Comparison of ENCODE assay signal across 39 mouse cellular contexts in the genomic region with DNA sequence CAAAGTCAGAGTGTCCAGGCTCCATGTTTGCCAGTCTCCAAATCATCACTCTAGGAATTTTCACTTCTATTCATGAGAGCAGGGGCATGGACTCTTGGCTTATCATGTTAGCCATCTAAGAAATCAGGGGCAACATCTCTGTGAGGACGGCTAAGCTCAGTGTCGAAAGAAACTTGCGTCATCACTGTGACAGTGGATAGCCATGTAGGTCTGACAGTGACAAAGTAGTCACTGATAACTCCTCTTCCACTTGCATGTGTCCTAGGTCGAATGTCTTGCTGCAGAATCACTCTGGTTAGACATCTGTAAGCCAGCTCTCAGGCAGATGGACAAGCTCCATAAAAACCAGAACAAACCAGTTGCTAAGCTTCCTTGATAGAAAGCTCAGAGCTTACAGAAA. TPM values are rescaled to one million over a fixed set of nuclear protein-coding genes. Genes with fewer than 3 reads are reported as not detected.
DNase-seq lines count a peak whose midpoint lies in the region; ATAC-seq and TF ChIP-seq lines count a peak whose summit lies in the region.
"Had no signal": no experiment of that assay in that cellular context is flagged by ENCODE, and none has a peak within 500 bp of the region (broad histone marks: within the 10 kb centered on the region; RNA-seq: fewer than 3 reads in every experiment).

No protein-coding gene starts in this region.

- H3K9me3 ChIP-seq in liver, embryonic 12.5 days (replicated peaks): no peaks in the 10 kb centered on the region
- no peaks in the 10 kb centered on the region for H3K9me3 ChIP-seq in lung, embryonic 16.5 days (ENCODE audit: control insufficient read depth, low read length)
- H3K9me3 ChIP-seq: forebrain, embryonic 12.5 days; kidney, embryonic 15.5 days; liver, embryonic 13.5 days; neural tube, embryonic 12.5 days; stomach, embryonic 15.5 days had no signal

- H3K4me1 ChIP-seq in liver, adult 2 months (ENCODE audit: control insufficient read depth, insufficient read depth, low read length): peaks cover 28% of the 10 kb centered on the region
- H3K4me1 ChIP-seq in liver, embryonic 12.5 days: no peaks in the 10 kb centered on the region
- no peaks in the 10 kb centered on the region for H3K4me1 ChIP-seq in lung, embryonic 16.5 days (replicated peaks; ENCODE audit: control insufficient read depth, insufficient read depth, low read length)
- H3K4me1 ChIP-seq in lung, adult 2 months (ENCODE audit: control insufficient read depth, insufficient read depth, low read length): no peaks in the 10 kb centered on the region
- H3K4me1 ChIP-seq: forebrain, embryonic 12.5 days; liver, embryonic 13.5 days; neural tube, embryonic 12.5 days; stomach, embryonic 15.5 days had no signal

- H3K27me3 ChIP-seq in liver, adult 2 months (ENCODE audit: control insufficient read depth, insufficient read depth, low read length): no peaks in the 10 kb centered on the region
- no peaks in the 10 kb centered on the region for H3K27me3 ChIP-seq in liver, embryonic 12.5 days (replicated peaks)
- no peaks in the 10 kb centered on the region for H3K27me3 ChIP-seq in lung, embryonic 16.5 days (ENCODE audit: control insufficient read depth, insufficient read depth, low read depth, low read length)
- H3K27me3 ChIP-seq: CH12.LX; forebrain, embryonic 12.5 days; kidney, embryonic 15.5 days; liver, embryonic 13.5 days; neural tube, embryonic 12.5 days; stomach, embryonic 15.5 days had no signal

- H3K27ac ChIP-seq in liver, adult 2 months (replicated peaks; ENCODE audit: insufficient read depth, low read depth, low read length): peak overlapping the region; percentile 84
- no peak overlapping the region for H3K27ac ChIP-seq in liver, embryonic 12.5 days
- 0 out of 2 replicates have a peak overlapping the region, but pooled peaks have one; percentile 21 for H3K27ac ChIP-seq in lung, embryonic 16.5 days (ENCODE audit: low read length)
- H3K27ac ChIP-seq: forebrain, embryonic 12.5 days; kidney, embryonic 15.5 days; liver, embryonic 13.5 days; neural tube, embryonic 12.5 days; stomach, embryonic 15.5 days had no signal

- H3K9ac ChIP-seq in liver, adult 2 months (ENCODE audit: low read depth, low read length): peak overlapping the region; percentile 32; the same call in 1 of the 2 replicates
- no peak overlapping the region for H3K9ac ChIP-seq in liver, embryonic 12.5 days
- no peak overlapping the region for H3K9ac ChIP-seq in lung, embryonic 16.5 days (ENCODE audit: low read length)
- H3K9ac ChIP-seq: forebrain, embryonic 12.5 days; forebrain, postnatal 0 days; kidney, embryonic 15.5 days; liver, embryonic 13.5 days; neural tube, embryonic 12.5 days; stomach, embryonic 15.5 days had no signal

- no peak for TF ChIP-seq CTCF in liver, adult 2 months (IDR thresholded peaks at IDR 0.05; ENCODE audit: low read depth, low read length)
- TF ChIP-seq CTCF in lung, adult 2 months (IDR thresholded peaks at IDR 0.05; ENCODE audit: insufficient read depth, low read length): no peak

- peak; percentile 73 to 91 for DNase-seq in adrenal gland, adult (ENCODE audit: inconsistent age in 2 of 2, low spot score in 1 of 2)
- DNase-seq in adrenal gland, postnatal 25 days: no peak
- DNase-seq in liver, adult 2 months (ENCODE audit: extremely low read depth, low read depth, low spot score): peak; percentile 94
- no peak for DNase-seq in lung, adult 2 months
- DNase-seq in urinary bladder, postnatal 10 days (ENCODE audit: low spot score): no peak
- DNase-seq: cerebellum, adult 11-12 months; cerebellum, adult 9-11 months; forebrain, postnatal 0 days; heart, postnatal 14 days; kidney, adult 18-20 months; kidney, postnatal 25 days; liver, embryonic 13.5 days; lung, postnatal 10 days; right cerebral cortex, postnatal 14 days had no signal

- no peak overlapping the region for H3K4me3 ChIP-seq in liver, adult 2 months (ENCODE audit: insufficient read depth, low read depth, low read length)
- H3K4me3 ChIP-seq in liver, embryonic 12.5 days: no peak overlapping the region
- H3K4me3 ChIP-seq in lung, embryonic 16.5 days (ENCODE audit: low read length): no peak overlapping the region
- H3K4me3 ChIP-seq in lung, adult 2 months (replicated peaks; ENCODE audit: extremely low read depth, low read depth, low read length): no peak overlapping the region
- H3K4me3 ChIP-seq: erythroblast, embryonic 14.5 days; forebrain, embryonic 12.5 days; kidney, embryonic 15.5 days; liver, embryonic 13.5 days; myocyte; neural tube, embryonic 12.5 days; stomach, embryonic 15.5 days had no signal

- no peaks in the 10 kb centered on the region for H3K79me2 ChIP-seq in liver, adult 2 months (ENCODE audit: control insufficient read depth, insufficient read depth, low read length)

- H3K36me3 ChIP-seq in liver, adult 2 months (ENCODE audit: control insufficient read depth, insufficient read depth, low read length): no peaks in the 10 kb centered on the region
- H3K36me3 ChIP-seq in liver, embryonic 12.5 days: no peaks in the 10 kb centered on the region
- H3K36me3 ChIP-seq in lung, embryonic 16.5 days (ENCODE audit: control insufficient read depth, insufficient read depth, low read length): no peaks in the 10 kb centered on the region
- H3K36me3 ChIP-seq: forebrain, embryonic 12.5 days; kidney, embryonic 15.5 days; liver, embryonic 13.5 days; neural tube, embryonic 12.5 days; stomach, embryonic 15.5 days had no signal

- no peak for ATAC-seq in liver, embryonic 12.5 days
- peak; percentile 29 for ATAC-seq in lung, embryonic 16.5 days (ENCODE audit: low read depth)
- ATAC-seq: activated CD4-positive, CD25-positive, alpha-beta regulatory T cell, adult 4 months; forebrain, postnatal 0 days; hindbrain, embryonic 16.5 days had no signal

- WGBS in liver, adult 2 months: 11% methylated on average over 4 of the region's 4 CpGs
- WGBS in liver, embryonic 12.5 days (ENCODE audit: insufficient replicate concordance): 49% methylated on average over 4 of the region's 4 CpGs
- 21% methylated on average over 4 of the region's 4 CpGs for WGBS in lung, embryonic 16.5 days
- 29% methylated on average over 4 of the region's 4 CpGs for WGBS in lung, adult 2 months

- no peak overlapping the region for H3K4me2 ChIP-seq in liver, embryonic 12.5 days
- H3K4me2 ChIP-seq in lung, embryonic 16.5 days (ENCODE audit: low read depth, low read length): no peak overlapping the region
- H3K4me2 ChIP-seq: forebrain, embryonic 12.5 days; kidney, embryonic 15.5 days; liver, embryonic 13.5 days; midbrain, embryonic 11.5 days; neural tube, embryonic 12.5 days; stomach, embryonic 15.5 days had no signal

- no peak for TF ChIP-seq POLR2A in liver, adult 2 months (IDR thresholded peaks at IDR 0.05; ENCODE audit: extremely low read depth, insufficient read depth, low read length)
- TF ChIP-seq POLR2A in lung, adult 2 months (IDR thresholded peaks at IDR 0.05; ENCODE audit: borderline replicate concordance, extremely low read depth, low read depth, low read length): no peak

RNA-seq across cellular contexts. Expression of a gene that starts 1.8 kb away (rescaled TPM):
- total RNA-seq in adrenal gland, postnatal 25 days (2021): 7,275 and 7,287 TPM in 2 replicates
- total RNA-seq in liver, adult 2 months (2014; rRNA removed): 2,711 and 3,373 TPM in 2 replicates
- polyA plus RNA-seq in liver, adult 2 months (2012; rRNA removed): 3,177 and 3,191 TPM in 2 replicates
- polyA plus RNA-seq in liver, embryonic 12.5 days (2016; fragmentation: Nextera tagmentation; extraction: Ambion mirVana): 0.92 and 0.97 TPM in 2 replicates
- polyA plus RNA-seq in lung, embryonic 16.5 days (2015; fragmentation: Nextera tagmentation; extraction: Ambion mirVana): 1,307 and 1,323 TPM in 2 replicates
- 106 and 114 TPM in 2 replicates for polyA plus RNA-seq in lung, adult 2 months (2012; rRNA removed)
- total RNA-seq: CH12.LX; megakaryocyte progenitor cell, adult 5-6 weeks had no signal
- polyA plus RNA-seq: erythroblast, embryonic 14.5 days; myocyte had no signal

RNA-seq across cellular contexts. Expression of a gene that starts 45.0 kb away (rescaled TPM):
- total RNA-seq in adrenal gland, postnatal 25 days (2021): 37.9 and 41.2 TPM in 2 replicates
- total RNA-seq in liver, adult 2 months (2014; rRNA removed): 1.2 and 1.5 TPM in 2 replicates
- polyA plus RNA-seq in liver, adult 2 months (2012; rRNA removed): 0.40 and 1.7 TPM in 2 replicates
- 0.19 and 0.26 TPM in 2 replicates for polyA plus RNA-seq in liver, embryonic 12.5 days (2016; fragmentation: Nextera tagmentation; extraction: Ambion mirVana)
- 0.50 and 1.5 TPM in 2 replicates for polyA plus RNA-seq in lung, embryonic 16.5 days (2015; fragmentation: Nextera tagmentation; extraction: Ambion mirVana)
- 2.7 and 12.4 TPM in 2 replicates for polyA plus RNA-seq in lung, adult 2 months (2012; rRNA removed)
- total RNA-seq: CH12.LX; left cerebral cortex, adult 18-20 months; megakaryocyte progenitor cell, adult 5-6 weeks had no signal
- polyA plus RNA-seq: activated CD4-positive, CD25-positive, alpha-beta regulatory T cell, adult 4 months; erythroblast, embryonic 14.5 days; forebrain, embryonic 12.5 days; heart, embryonic 14.5 days; intestine, embryonic 14.5 days; limb, embryonic 11.5 days; neural tube, embryonic 12.5 days had no signal

RNA-seq across cellular contexts. Expression of a gene that starts 50.5 kb away (rescaled TPM):
- not detected in 2 replicates for total RNA-seq in adrenal gland, postnatal 25 days (2021)
- not detected in 2 replicates for total RNA-seq in liver, adult 2 months (2014; rRNA removed)
- polyA plus RNA-seq in liver, adult 2 months (2012; rRNA removed): not detected in 2 replicates
- polyA plus RNA-seq in liver, embryonic 12.5 days (2016; fragmentation: Nextera tagmentation; extraction: Ambion mirVana): not detected in 2 replicates
- polyA plus RNA-seq in lung, embryonic 16.5 days (2015; fragmentation: Nextera tagmentation; extraction: Ambion mirVana): 0.19 TPM in 1 of 2 replicates, not detected in the other
- 0.11 TPM in 1 of 2 replicates, not detected in the other for polyA plus RNA-seq in lung, adult 2 months (2012; rRNA removed)
- total RNA-seq: CH12.LX; ES-E14; forebrain, postnatal 0 days; gastrocnemius, adult 8-10 months; heart, postnatal 14 days; layer of hippocampus, adult 18-20 months; layer of hippocampus, postnatal 10 days; left cerebral cortex, adult 18-20 months; left cerebral cortex, postnatal 14 days; megakaryocyte progenitor cell, adult 5-6 weeks; midbrain, postnatal 0 days had no signal
- polyA plus RNA-seq: activated CD4-positive, CD25-positive, alpha-beta regulatory T cell, adult 4 months; C2C12; erythroblast, embryonic 14.5 days; forebrain, embryonic 12.5 days; forebrain, postnatal 0 days; heart, embryonic 14.5 days; hindbrain, embryonic 11.5 days; hindbrain, embryonic 16.5 days; kidney, embryonic 15.5 days; limb, embryonic 11.5 days; liver, embryonic 13.5 days; midbrain, embryonic 11.5 days; midbrain, postnatal 0 days; myocyte; neural tube, embryonic 12.5 days had no signal

Comparison
In these comparisons a context has a peak if more than half of its experiments do, and no peak if none do; other contexts are left out.
1. DNase-seq: peak in adrenal gland, adult (2 of 2) and liver, adult 2 months (single experiment); none in adrenal gland, postnatal 25 days (single experiment), lung, adult 2 months (single experiment) and urinary bladder, postnatal 10 days (single experiment).
2. RNA of a gene that starts 1.8 kb away (polyA plus RNA-seq): 3,177 to 3,191 TPM in liver, adult 2 months, 1,307 to 1,323 TPM in lung, embryonic 16.5 days and 106 to 114 TPM in lung, adult 2 months; 0.92 to 0.97 TPM in liver, embryonic 12.5 days; every median in the first group is over 10 times any median in the second.